Mouse (Mus musculus): ENCODE data around the gene Abhd17b. TPM values are rescaled to one million over a fixed set of nuclear protein-coding genes. Genes with fewer than 3 reads are reported as not detected.
A peak's percentile ranks its signal among the peaks of the same experiment; 100 is the strongest.

Gene Abhd17b
- polyA plus RNA-seq, 1 experiment from 2014 or later = 38.3 TPM

DNA sequence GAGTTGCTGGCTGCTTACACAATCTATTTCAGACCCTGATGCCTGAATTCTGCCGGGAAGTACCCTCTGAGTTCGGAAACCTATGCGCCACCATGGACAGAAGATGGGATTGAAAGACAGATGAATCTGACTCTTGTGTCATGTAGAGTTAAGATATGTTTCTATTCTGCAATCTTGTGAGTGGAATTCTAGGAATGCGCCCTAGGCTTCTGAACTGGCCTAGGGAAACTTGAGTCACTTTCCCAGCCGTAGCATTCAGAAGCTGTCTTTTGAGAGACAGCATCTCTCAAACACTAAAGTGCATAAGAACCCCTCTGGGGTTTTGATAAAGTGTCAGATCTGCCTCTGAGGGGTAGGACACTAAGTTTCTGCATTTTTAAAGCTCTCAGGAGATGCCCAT is 78.9 kb downstream of the Abhd17b start:
- no peak overlapping the region for H3K27ac ChIP-seq (ENCODE audit: low read depth)
- no peaks in the 10 kb centered on the region for H3K4me1 ChIP-seq (ENCODE audit: insufficient read depth)
- no peak overlapping the region for H3K4me3 ChIP-seq (ENCODE audit: low read depth, low read length)
- DNase-seq (no peak), ATAC-seq (ENCODE audit: insufficient read depth) (no peak)
- H3K36me3 ChIP-seq (ENCODE audit: insufficient read depth) = no peaks in the 10 kb centered on the region
- 72% methylated on average over 5 of the region's 5 CpGs for WGBS
- no peak overlapping the region for H3K4me2 ChIP-seq
- H3K27me3 ChIP-seq (ENCODE audit: insufficient read depth, low read length) = no peaks in the 10 kb centered on the region
- no peak for TF ChIP-seq CTCF (IDR thresholded peaks at IDR 0.05; ENCODE audit: low read depth)
- no peak overlapping the region for H3K9ac ChIP-seq
- no peaks in the 10 kb centered on the region for H3K9me3 ChIP-seq (ENCODE audit: low read depth, low read length)

DNA sequence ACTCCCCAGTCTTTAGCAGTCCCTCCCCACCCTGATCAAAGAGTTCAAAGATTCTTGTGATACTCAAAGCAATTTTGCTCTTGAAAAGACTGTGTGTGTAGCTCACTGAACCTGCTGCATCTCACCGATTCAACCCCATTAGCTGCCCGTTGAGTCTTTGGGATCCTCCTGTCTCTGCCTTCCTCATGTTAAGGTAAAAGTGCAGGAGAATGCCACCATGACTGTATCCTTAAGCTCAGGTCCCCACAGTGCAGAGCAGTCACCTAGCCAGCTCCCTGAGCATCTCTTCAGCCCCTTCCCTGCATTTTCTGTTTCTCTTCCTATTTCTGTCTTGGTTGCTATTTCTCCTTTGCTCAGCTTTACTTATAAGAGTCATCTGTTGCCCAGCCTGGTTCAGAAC is 80.2 kb downstream of the Abhd17b start:
- H3K9ac ChIP-seq = no peak overlapping the region

DNA sequence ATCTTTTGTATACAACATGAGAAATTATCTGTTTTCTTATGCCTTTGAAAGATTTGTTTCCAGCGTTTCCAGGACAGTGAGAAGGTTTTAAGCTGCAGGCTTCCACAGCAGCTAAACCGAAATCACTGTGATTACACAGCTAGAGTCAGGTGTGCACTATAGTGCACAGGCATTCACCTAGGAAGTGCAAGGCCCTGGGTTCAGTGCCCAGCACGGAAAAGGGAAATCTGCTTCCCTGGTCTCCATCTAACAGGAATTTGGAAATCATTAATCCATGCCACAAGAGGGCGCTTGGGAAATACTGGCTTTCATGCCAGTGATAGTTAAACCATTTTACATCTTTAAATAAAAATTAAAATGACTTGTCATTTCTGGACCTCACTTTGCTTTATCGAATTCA is 81.1 kb downstream of the Abhd17b start:
- no peak for ATAC-seq (ENCODE audit: insufficient read depth)
- Histone ChIP-seq H3K27me3 (ENCODE audit: insufficient read depth, low read length) (no peaks in the 10 kb centered on the region), H3K27ac (ENCODE audit: low read depth) (no peak overlapping the region), H3K4me2 (no peak overlapping the region), H3K36me3 (ENCODE audit: insufficient read depth) (no peaks in the 10 kb centered on the region), H3K4me1 (ENCODE audit: insufficient read depth) (0 out of 2 replicates have a peak, but pooled peaks cover 3% of the 10 kb centered on the region), H3K9ac (no peak overlapping the region), H3K9me3 (ENCODE audit: low read depth, low read length) (no peaks in the 10 kb centered on the region), H3K4me3 (ENCODE audit: low read depth, low read length) (no peak overlapping the region)
- 29% methylated on average over 5 of the region's 5 CpGs for WGBS
- DNase-seq = peak; percentile 84
- TF ChIP-seq CTCF (IDR thresholded peaks at IDR 0.05; ENCODE audit: low read depth) = peak; percentile 67

More for the DNA sequence above, 80.2 kb downstream of the Abhd17b start:
- ATAC-seq (ENCODE audit: insufficient read depth) (no peak), DNase-seq (no peak)
- Histone ChIP-seq H3K4me3 (ENCODE audit: low read depth, low read length) (no peak overlapping the region), H3K27ac (ENCODE audit: low read depth) (no peak overlapping the region), H3K4me1 (ENCODE audit: insufficient read depth) (0 out of 2 replicates have a peak, but pooled peaks cover 3% of the 10 kb centered on the region), H3K27me3 (ENCODE audit: insufficient read depth, low read length) (no peaks in the 10 kb centered on the region), H3K4me2 (no peak overlapping the region), H3K9me3 (ENCODE audit: low read depth, low read length) (no peaks in the 10 kb centered on the region), H3K36me3 (ENCODE audit: insufficient read depth) (no peaks in the 10 kb centered on the region)
- no peak for TF ChIP-seq CTCF (IDR thresholded peaks at IDR 0.05; ENCODE audit: low read depth)
- WGBS = 87% methylated on average over 2 of the region's 2 CpGs

Other genes starting within 250 kb of the Abhd17b start
- 0.22 and 0.26 TPM in 2 replicates for gene Gda, start 179.7 kb upstream of the Abhd17b start, polyA plus RNA-seq (2014; fragmentation: Nextera tagmentation; extraction: Ambion mirVana)
- gene 1110059E24Rik, start 209 bp upstream of the Abhd17b start, polyA plus RNA-seq (2014; fragmentation: Nextera tagmentation; extraction: Ambion mirVana) = 64.8 and 74.4 TPM in 2 replicates
- gene Cemip2, start 125.2 kb downstream of the Abhd17b start, polyA plus RNA-seq (2014; fragmentation: Nextera tagmentation; extraction: Ambion mirVana) = 31.5 and 32.3 TPM in 2 replicates

Data from lung, embryonic 14.5 days (tissue).